Mouse (Mus musculus): ENCODE data around the gene Arhgef7. TPM values are rescaled to one million over a fixed set of nuclear protein-coding genes. Genes with fewer than 3 reads are reported as not detected.

Gene Arhgef7
- polyA plus RNA-seq, 1 experiment from 2014 or later, result 67.2 TPM

DNA sequence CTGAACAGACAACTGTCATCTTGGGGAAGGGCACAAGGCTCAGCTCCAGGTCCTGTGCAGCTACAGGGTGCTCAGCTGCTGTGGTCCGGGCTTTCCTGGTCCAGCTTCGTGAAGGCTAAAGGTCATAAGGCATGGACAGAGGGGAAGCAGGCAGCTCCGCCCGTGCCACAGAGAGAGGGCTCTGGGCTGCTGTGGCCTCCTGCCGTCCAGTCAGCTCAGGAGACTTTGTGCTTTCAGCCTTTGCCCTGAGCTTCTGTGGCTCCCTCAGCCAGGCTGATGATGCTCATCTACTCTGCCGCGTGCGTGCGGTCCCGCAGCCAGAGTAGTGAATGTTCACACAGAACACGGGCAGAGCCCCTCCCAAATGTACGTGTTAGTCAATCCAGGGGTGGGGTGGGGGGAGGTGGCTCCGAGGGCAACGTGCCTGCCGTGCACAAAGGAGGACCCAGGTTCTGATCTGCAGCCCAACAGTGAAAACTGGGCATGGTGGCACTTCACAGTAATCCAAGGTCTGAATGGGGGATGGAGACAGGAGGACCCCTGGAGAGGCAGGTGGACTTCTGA, 8.2 kb downstream of the Arhgef7 start:
- H3K9ac ChIP-seq (ENCODE audit: low read depth, low read length), result no peak overlapping the region
- 85% methylated on average over 15 of the region's 15 CpGs for WGBS
- no peak overlapping the region for H3K4me3 ChIP-seq (ENCODE audit: low read depth, low read length)
- H3K4me1 ChIP-seq (ENCODE audit: control insufficient read depth, insufficient read depth, low read length), result peaks cover 14% of the 10 kb centered on the region
- no peak for ATAC-seq
- peaks cover 11% of the 10 kb centered on the region for H3K36me3 ChIP-seq (ENCODE audit: control insufficient read depth, insufficient read depth, low read length)
- no peaks in the 10 kb centered on the region for H3K9me3 ChIP-seq (replicated peaks; ENCODE audit: control insufficient read depth, low read length, poor library complexity, severe bottlenecking)
- no peak overlapping the region for H3K27ac ChIP-seq (ENCODE audit: low read length)
- no peak overlapping the region for H3K4me2 ChIP-seq (ENCODE audit: low read length)
- no peaks in the 10 kb centered on the region for H3K27me3 ChIP-seq (ENCODE audit: control insufficient read depth, insufficient read depth, low read depth, low read length)

DNA sequence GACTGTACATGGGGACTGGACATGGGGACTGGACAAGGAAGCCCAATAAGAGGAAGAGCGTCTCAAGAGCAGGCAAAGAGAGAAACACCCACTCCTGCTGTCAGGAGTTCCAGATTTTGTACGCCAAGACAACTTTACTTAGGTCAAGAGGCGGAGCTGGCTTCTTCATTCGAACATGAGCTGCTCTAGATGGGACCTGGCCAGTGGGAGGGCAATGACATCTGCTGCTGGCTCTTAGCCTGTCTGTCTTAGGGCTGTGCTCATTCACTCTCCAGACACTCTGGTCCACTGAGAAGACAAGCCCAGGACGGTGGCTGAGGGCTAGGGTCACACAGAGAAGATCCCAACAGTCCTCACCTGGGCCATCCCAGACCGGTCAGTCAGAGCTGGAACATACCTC, 9.6 kb downstream of the Arhgef7 start:
- no peak for ATAC-seq
- Histone ChIP-seq H3K4me3 (ENCODE audit: low read depth, low read length) (no peak overlapping the region), H3K36me3 (ENCODE audit: control insufficient read depth, insufficient read depth, low read length) (peaks cover 11% of the 10 kb centered on the region), H3K27ac (ENCODE audit: low read length) (no peak overlapping the region), H3K9me3 (replicated peaks; ENCODE audit: control insufficient read depth, low read length, poor library complexity, severe bottlenecking) (no peaks in the 10 kb centered on the region), H3K27me3 (ENCODE audit: control insufficient read depth, insufficient read depth, low read depth, low read length) (no peaks in the 10 kb centered on the region), H3K4me2 (ENCODE audit: low read length) (no peak overlapping the region), H3K4me1 (ENCODE audit: control insufficient read depth, insufficient read depth, low read length) (peaks cover 2% of the 10 kb centered on the region; the same call in 1 of the 2 replicates), H3K9ac (ENCODE audit: low read depth, low read length) (no peak overlapping the region)
- WGBS, result 88% methylated on average over 6 of the region's 6 CpGs

DNA sequence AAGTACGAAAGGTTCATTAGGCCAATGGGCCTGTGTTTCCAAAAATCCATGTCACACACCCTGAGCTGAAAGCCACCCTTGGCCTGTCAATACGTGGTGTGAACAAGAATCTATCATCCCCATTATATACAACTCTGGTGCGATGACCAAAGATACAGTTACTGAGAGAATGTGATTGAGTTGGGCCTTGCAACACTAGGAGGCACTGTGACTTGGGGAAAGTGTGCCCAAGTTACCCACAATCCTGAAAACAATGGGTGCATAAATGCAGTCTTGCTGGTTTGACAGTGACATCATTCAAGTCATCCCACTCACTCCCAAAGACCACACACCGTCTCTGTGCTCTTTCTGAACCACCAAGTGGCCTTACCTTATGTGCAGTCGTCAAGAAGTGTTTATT, 11.6 kb downstream of the Arhgef7 start:
- Histone ChIP-seq H3K27me3 (ENCODE audit: control insufficient read depth, insufficient read depth, low read depth, low read length) (no peaks in the 10 kb centered on the region), H3K36me3 (ENCODE audit: control insufficient read depth, insufficient read depth, low read length) (peaks cover 11% of the 10 kb centered on the region), H3K9ac (ENCODE audit: low read depth, low read length) (no peak overlapping the region), H3K4me1 (ENCODE audit: control insufficient read depth, insufficient read depth, low read length) (no peaks in the 10 kb centered on the region), H3K4me2 (ENCODE audit: low read length) (no peak overlapping the region), H3K9me3 (replicated peaks; ENCODE audit: control insufficient read depth, low read length, poor library complexity, severe bottlenecking) (no peaks in the 10 kb centered on the region), H3K4me3 (ENCODE audit: low read depth, low read length) (no peak overlapping the region), H3K27ac (ENCODE audit: low read length) (no peak overlapping the region)
- no peak for ATAC-seq
- WGBS, result 90% methylated on average over 5 of the region's 5 CpGs

DNA sequence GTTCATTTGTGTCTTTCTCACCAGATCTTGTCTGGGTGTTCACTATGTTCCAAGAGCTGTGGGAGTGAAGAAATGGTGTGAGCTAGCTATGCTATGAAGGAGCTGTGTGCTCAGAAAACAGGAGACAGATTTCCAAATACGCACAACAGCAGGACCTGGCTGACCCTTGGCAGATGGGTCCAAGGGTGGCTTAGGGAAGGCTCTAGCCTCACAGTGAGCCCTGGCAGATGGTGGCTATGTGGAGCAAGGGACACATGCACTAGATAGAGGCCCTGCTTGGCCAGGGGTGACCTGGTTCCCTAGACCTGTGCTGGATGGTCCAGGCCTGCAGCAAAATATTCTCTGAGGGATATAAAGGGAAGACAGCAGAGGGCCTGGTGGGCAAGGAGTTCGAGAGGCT, 13.3 kb downstream of the Arhgef7 start:
- H3K27ac ChIP-seq (ENCODE audit: low read length), result no peak overlapping the region
- no peaks in the 10 kb centered on the region for H3K4me1 ChIP-seq (ENCODE audit: control insufficient read depth, insufficient read depth, low read length)
- H3K4me3 ChIP-seq (ENCODE audit: low read depth, low read length), result no peak overlapping the region
- no peaks in the 10 kb centered on the region for H3K27me3 ChIP-seq (ENCODE audit: control insufficient read depth, insufficient read depth, low read depth, low read length)
- H3K9ac ChIP-seq (ENCODE audit: low read depth, low read length), result no peak overlapping the region
- H3K4me2 ChIP-seq (ENCODE audit: low read length), result no peak overlapping the region
- peaks cover 11% of the 10 kb centered on the region for H3K36me3 ChIP-seq (ENCODE audit: control insufficient read depth, insufficient read depth, low read length)
- H3K9me3 ChIP-seq (replicated peaks; ENCODE audit: control insufficient read depth, low read length, poor library complexity, severe bottlenecking), result no peaks in the 10 kb centered on the region
- WGBS, result 91% methylated on average over 2 of the region's 2 CpGs
- no peak for ATAC-seq

DNA sequence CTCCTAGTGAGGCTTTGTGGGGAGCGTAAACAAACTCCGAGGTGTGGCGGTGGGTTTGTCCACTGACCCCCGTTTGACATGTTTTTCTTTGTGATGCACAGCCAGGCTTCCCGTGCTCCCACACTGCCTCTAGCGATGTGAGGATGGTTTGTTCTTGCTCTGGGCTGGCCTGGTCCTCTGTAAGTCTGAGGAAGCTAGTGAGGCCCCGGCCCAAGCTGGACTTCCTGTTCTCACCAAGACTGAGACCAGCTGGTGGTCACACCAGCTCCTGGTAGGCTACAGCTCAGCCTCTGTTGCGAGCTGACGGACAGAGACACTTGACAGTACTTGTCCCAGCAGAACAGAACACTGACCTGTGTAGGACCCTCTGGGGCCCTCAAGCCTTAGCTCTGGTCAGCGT, 16.1 kb downstream of the Arhgef7 start:
- ATAC-seq, result no peak
- H3K9ac ChIP-seq (ENCODE audit: low read depth, low read length), result no peak overlapping the region
- H3K4me3 ChIP-seq (ENCODE audit: low read depth, low read length), result no peak overlapping the region
- 86% methylated on average over 10 of the region's 10 CpGs for WGBS
- no peaks in the 10 kb centered on the region for H3K4me1 ChIP-seq (ENCODE audit: control insufficient read depth, insufficient read depth, low read length)
- H3K9me3 ChIP-seq (replicated peaks; ENCODE audit: control insufficient read depth, low read length, poor library complexity, severe bottlenecking), result no peaks in the 10 kb centered on the region
- no peaks in the 10 kb centered on the region for H3K27me3 ChIP-seq (ENCODE audit: control insufficient read depth, insufficient read depth, low read depth, low read length)
- H3K27ac ChIP-seq (ENCODE audit: low read length), result no peak overlapping the region
- H3K4me2 ChIP-seq (ENCODE audit: low read length), result no peak overlapping the region
- H3K36me3 ChIP-seq (ENCODE audit: control insufficient read depth, insufficient read depth, low read length), result peaks cover 4% of the 10 kb centered on the region

DNA sequence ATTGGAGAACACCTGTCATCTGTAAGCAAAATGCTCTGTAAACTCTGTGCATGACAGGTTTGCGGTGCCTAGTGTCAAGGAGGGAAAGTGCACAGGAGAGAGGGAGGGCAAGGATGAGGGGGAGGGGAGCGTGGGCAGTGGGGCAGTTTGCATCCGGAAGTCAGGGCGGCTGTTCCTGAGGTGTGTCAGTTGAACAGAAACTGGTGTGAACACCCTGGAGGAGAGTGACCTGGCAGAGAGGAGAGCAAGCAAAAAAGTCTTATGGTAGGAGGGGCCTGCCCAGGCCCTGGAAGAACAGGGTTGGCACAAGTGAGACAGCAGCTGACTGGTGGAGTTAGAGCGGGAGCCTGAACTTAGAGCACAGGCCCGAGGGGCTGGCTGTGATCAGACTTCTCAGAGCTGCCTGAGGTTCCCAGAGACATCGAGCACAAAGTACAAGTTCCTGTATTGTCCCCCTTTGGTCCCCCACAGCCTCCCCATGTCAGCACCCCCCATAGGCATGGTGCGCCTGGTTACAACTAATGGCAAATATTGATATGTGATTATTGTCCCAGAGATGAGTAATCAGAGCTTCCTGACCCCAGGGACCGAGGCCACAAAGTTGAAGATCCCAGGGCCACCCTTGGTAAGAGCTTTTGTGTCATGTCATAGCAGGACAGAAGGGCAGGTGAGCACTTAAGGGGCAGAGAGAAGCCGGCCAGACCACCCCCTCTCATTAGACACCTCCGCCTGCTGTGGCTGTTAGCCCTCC, 19.5 kb downstream of the Arhgef7 start:
- no peak overlapping the region for H3K9ac ChIP-seq (ENCODE audit: low read depth, low read length)
- no peaks in the 10 kb centered on the region for H3K36me3 ChIP-seq (ENCODE audit: control insufficient read depth, insufficient read depth, low read length)
- no peak overlapping the region for H3K4me2 ChIP-seq (ENCODE audit: low read length)
- WGBS, result 88% methylated on average over 11 of the region's 11 CpGs
- ATAC-seq, result no peak
- no peaks in the 10 kb centered on the region; the same call in 1 of the 2 replicates for H3K4me1 ChIP-seq (ENCODE audit: control insufficient read depth, insufficient read depth, low read length)
- H3K9me3 ChIP-seq (replicated peaks; ENCODE audit: control insufficient read depth, low read length, poor library complexity, severe bottlenecking), result no peaks in the 10 kb centered on the region
- H3K4me3 ChIP-seq (ENCODE audit: low read depth, low read length), result no peak overlapping the region
- H3K27ac ChIP-seq (ENCODE audit: low read length), result no peak overlapping the region
- no peaks in the 10 kb centered on the region for H3K27me3 ChIP-seq (ENCODE audit: control insufficient read depth, insufficient read depth, low read depth, low read length)

DNA sequence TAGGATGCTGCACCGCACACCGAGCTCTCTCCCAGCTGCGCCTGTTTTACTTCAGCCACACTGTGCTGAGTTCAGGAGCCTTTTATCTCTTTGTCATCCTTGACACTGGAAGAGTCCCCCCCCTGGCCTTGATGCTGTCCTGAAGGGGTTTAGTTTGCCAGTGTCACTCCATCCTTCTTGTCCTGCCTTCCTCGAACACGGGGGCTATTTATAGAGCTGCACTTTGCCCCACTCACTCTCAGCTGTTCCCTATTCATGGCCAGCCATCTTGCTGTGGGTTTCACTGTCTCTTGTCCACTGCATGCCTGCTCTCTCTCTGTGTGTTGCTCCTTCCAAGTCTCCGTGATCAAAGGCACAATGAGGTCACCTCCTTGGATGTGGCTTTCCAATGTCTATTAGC, 22.0 kb downstream of the Arhgef7 start:
- H3K27ac ChIP-seq (ENCODE audit: low read length), result no peak overlapping the region
- no peak overlapping the region for H3K9ac ChIP-seq (ENCODE audit: low read depth, low read length)
- no peaks in the 10 kb centered on the region for H3K9me3 ChIP-seq (replicated peaks; ENCODE audit: control insufficient read depth, low read length, poor library complexity, severe bottlenecking)
- H3K36me3 ChIP-seq (ENCODE audit: control insufficient read depth, insufficient read depth, low read length), result no peaks in the 10 kb centered on the region
- no peak overlapping the region for H3K4me3 ChIP-seq (ENCODE audit: low read depth, low read length)
- no peaks in the 10 kb centered on the region for H3K27me3 ChIP-seq (ENCODE audit: control insufficient read depth, insufficient read depth, low read depth, low read length)
- H3K4me2 ChIP-seq (ENCODE audit: low read length), result no peak overlapping the region
- no peak for ATAC-seq
- WGBS, result 69% methylated on average over 6 of the region's 6 CpGs
- H3K4me1 ChIP-seq (ENCODE audit: control insufficient read depth, insufficient read depth, low read length), result no peaks in the 10 kb centered on the region; the same call in 1 of the 2 replicates

DNA sequence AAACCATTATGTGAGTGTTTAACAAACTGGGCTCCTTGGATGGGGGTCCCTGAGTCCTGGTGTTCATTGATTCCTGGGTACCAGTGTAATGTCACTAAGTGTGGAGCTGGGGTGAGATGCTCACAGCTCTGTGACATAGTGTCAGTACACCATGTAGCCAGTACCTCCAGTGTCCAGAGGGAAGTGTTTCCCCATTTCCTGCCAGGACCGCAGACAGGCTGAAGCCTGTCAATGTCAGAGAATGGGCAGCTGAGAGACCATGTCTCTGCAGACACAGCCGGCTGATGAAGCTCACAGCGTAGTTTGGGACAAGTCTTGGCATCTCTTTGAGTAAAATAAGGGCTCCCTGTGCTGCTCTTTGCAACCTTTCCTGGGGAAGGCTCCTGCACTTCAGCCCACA, 24.8 kb downstream of the Arhgef7 start:
- Histone ChIP-seq H3K4me2 (ENCODE audit: low read length) (no peak overlapping the region), H3K4me1 (ENCODE audit: control insufficient read depth, insufficient read depth, low read length) (peaks cover 2% of the 10 kb centered on the region), H3K27me3 (ENCODE audit: control insufficient read depth, insufficient read depth, low read depth, low read length) (no peaks in the 10 kb centered on the region), H3K9me3 (replicated peaks; ENCODE audit: control insufficient read depth, low read length, poor library complexity, severe bottlenecking) (no peaks in the 10 kb centered on the region), H3K9ac (ENCODE audit: low read depth, low read length) (no peak overlapping the region), H3K4me3 (ENCODE audit: low read depth, low read length) (no peak overlapping the region), H3K27ac (ENCODE audit: low read length) (no peak overlapping the region), H3K36me3 (ENCODE audit: control insufficient read depth, insufficient read depth, low read length) (no peaks in the 10 kb centered on the region)
- WGBS, result 97% methylated on average over 3 of the region's 3 CpGs
- ATAC-seq, result no peak

DNA sequence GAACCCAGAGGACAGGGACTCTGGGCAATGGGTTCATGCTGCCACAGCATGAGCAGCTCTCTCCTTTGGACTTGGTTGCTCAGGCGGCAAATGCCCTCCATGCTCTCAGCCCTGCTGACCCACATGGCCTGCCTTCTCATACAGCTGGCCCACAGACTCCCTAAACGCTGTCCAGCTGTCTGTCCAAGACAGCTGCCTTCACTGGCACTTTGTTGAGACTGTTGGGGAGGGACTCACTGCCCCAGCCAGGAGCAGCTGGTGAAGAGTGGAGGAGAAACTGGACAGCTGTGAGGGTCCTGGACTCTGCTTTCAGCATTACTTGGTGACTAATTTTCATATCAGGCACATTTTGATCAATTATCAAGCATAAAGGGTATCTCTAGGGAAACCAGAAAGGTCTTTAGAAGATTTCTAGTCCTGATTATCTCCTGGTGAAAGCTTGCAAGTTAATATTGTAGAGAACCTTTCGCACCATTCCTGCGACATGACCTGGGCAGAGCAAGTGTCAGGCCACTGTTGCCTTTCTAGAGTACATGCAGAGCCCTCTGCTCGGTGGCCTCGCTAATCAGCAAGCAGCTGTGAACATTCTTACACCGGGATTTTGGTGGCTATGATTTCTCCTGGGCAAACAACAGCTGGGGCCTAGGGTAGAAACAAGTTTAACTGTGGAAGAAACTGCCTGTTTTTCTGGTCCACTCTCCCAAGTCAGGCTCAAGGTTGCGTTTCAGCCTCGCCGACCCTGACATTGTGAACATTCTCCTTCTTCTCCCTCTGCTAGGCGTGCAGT, 25.8 kb downstream of the Arhgef7 start:
- Histone ChIP-seq H3K4me3 (ENCODE audit: low read depth, low read length) (no peak overlapping the region), H3K9ac (ENCODE audit: low read depth, low read length) (no peak overlapping the region), H3K27ac (ENCODE audit: low read length) (no peak overlapping the region), H3K36me3 (ENCODE audit: control insufficient read depth, insufficient read depth, low read length) (no peaks in the 10 kb centered on the region), H3K9me3 (replicated peaks; ENCODE audit: control insufficient read depth, low read length, poor library complexity, severe bottlenecking) (no peaks in the 10 kb centered on the region), H3K4me2 (ENCODE audit: low read length) (no peak overlapping the region), H3K27me3 (ENCODE audit: control insufficient read depth, insufficient read depth, low read depth, low read length) (no peaks in the 10 kb centered on the region), H3K4me1 (ENCODE audit: control insufficient read depth, insufficient read depth, low read length) (peaks cover 7% of the 10 kb centered on the region)
- no peak for ATAC-seq
- 77% methylated on average over 11 of the region's 11 CpGs for WGBS

Measured in midbrain, embryonic 16.5 days (tissue).